Mouse (Mus musculus) megakaryocyte, embryonic 14.5 days (primary cell): ENCODE results near the gene Il4i1.

ENCODE experiments used
- FLI1 ChIP-seq: IDR thresholded peaks from 2 replicates; pipeline ENCODE4 v1.6.1; 2012; ENCODE audit warnings: low read length, inconsistent platforms, mixed read lengths
- GATA1 ChIP-seq: IDR thresholded peaks from 3 replicates; pipeline ENCODE4 v1.6.1; 2012; ENCODE audit warnings: mixed read lengths, low read length, inconsistent platforms, borderline replicate concordance

DNA sequence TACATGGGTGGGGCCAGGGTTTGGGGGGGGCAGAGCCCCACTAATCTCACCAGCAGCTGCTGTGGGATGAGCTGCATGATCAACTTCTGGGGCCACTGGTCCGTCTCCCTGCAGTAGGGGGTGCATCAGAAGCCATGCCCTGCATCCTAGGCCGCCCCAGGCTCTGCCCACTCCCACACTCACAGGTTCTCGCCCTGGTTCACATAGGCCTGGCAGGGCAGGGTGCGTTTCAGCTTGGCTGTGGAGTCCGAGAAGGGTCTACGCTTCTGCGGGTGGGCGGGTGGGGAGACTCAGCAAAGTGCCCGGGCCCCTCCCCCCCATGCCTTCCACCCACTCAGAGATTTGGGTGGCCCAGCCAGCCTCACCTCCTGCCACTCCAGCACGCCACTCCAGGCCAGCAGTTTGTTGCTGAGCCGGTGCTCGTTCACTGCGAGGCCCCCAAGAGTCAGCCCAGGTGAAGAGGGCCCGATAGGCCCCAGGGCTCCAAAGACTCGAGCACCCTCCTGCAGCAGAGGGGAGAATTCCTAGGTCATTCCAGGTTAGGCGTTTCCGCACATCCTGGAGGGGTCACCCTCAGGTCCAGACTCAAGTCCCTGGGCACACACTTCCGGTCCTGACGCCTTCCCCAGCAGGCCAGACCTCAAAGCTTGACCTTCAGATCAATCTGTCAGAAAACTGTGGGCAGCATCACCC is 51.0 kb downstream of the Il4i1 start:
- TF ChIP-seq GATA1 (no peak), FLI1 (no peak)
